In the genomic region with DNA sequence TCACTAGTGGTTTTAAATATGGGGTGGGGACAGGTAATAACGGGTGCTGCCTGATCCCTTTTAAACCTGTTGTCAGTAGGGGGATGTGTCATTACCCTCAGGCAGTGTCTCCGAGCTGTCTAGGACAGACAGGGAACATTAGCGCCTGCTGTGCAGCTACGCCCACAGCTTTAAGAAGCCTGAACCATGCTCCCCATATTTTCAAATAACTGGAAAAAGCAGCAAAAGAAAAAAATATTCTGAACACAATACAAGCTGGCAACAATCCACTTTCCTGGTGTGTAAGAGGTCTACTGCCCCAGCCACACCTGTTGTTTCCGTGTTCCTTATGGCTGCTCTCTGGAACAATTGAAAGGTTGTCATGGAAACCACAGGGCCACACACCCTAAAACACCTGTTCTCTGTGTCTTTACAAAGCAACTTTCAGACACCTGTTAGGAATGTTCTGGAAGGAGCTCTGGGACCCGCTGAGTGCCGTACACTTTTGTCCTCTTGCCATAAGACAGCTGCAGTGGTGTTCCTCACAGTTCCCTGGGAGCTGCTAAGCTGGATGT, we compare ENCODE assay signal across 21 mouse cellular contexts. TPM values are rescaled to one million over a fixed set of nuclear protein-coding genes. Genes with fewer than 3 reads are reported as not detected.
DNase-seq lines count a peak whose midpoint lies in the region; ATAC-seq and TF ChIP-seq lines count a peak whose summit lies in the region.
"Had no signal": no experiment of that assay in that cellular context is flagged by ENCODE, and none has a peak within 500 bp of the region (broad histone marks: within the 10 kb centered on the region; RNA-seq: fewer than 3 reads in every experiment).

No protein-coding gene starts in this region.

- no peak overlapping the region for H3K4me3 ChIP-seq in hindbrain, postnatal 0 days (ENCODE audit: low read length)
- no peak overlapping the region for H3K4me3 ChIP-seq in hindbrain, embryonic 12.5 days
- H3K4me3 ChIP-seq in intestine, postnatal 0 days (ENCODE audit: low read depth, low read length): no peak overlapping the region
- no peak overlapping the region for H3K4me3 ChIP-seq in small intestine, adult 2 months (ENCODE audit: low read depth, low read length)
- no peak overlapping the region for H3K4me3 ChIP-seq in midbrain, embryonic 15.5 days
- H3K4me3 ChIP-seq: erythroblast, embryonic 14.5 days; gastrocnemius, adult 2 months; limb, embryonic 15.5 days had no signal

- no peak overlapping the region for H3K9ac ChIP-seq in hindbrain, postnatal 0 days (replicated peaks; ENCODE audit: low read length)
- H3K9ac ChIP-seq in hindbrain, embryonic 12.5 days: no peak overlapping the region
- H3K9ac ChIP-seq in intestine, postnatal 0 days (ENCODE audit: low read depth, low read length): no peak overlapping the region
- no peak overlapping the region for H3K9ac ChIP-seq in midbrain, embryonic 15.5 days
- H3K9ac ChIP-seq: hindbrain, embryonic 14.5 days; limb, embryonic 15.5 days; liver, postnatal 0 days had no signal

- peaks cover 12% of the 10 kb centered on the region for H3K4me1 ChIP-seq in hindbrain, postnatal 0 days (ENCODE audit: insufficient read depth, low read length)
- peaks cover 15% of the 10 kb centered on the region for H3K4me1 ChIP-seq in hindbrain, embryonic 12.5 days
- 0 out of 2 replicates have a peak, but pooled peaks cover 9% of the 10 kb centered on the region for H3K4me1 ChIP-seq in intestine, postnatal 0 days (replicated peaks; ENCODE audit: control insufficient read depth, insufficient read depth, low read length)
- peaks cover 14% of the 10 kb centered on the region; the same call in 1 of the 2 replicates for H3K4me1 ChIP-seq in small intestine, adult 2 months (ENCODE audit: control insufficient read depth, insufficient read depth, insufficient read length, low read length)
- peaks cover 14% of the 10 kb centered on the region for H3K4me1 ChIP-seq in midbrain, embryonic 15.5 days

- H3K9me3 ChIP-seq in hindbrain, postnatal 0 days (ENCODE audit: low read length): no peaks in the 10 kb centered on the region
- no peaks in the 10 kb centered on the region for H3K9me3 ChIP-seq in hindbrain, embryonic 12.5 days (replicated peaks)
- H3K9me3 ChIP-seq in intestine, postnatal 0 days (ENCODE audit: control insufficient read depth): no peaks in the 10 kb centered on the region
- H3K9me3 ChIP-seq in midbrain, embryonic 15.5 days: no peaks in the 10 kb centered on the region
- H3K9me3 ChIP-seq: limb, embryonic 15.5 days had no signal

- 52% methylated on average over 7 of the region's 7 CpGs for WGBS in hindbrain, postnatal 0 days
- WGBS in hindbrain, embryonic 12.5 days: 72% methylated on average over 7 of the region's 7 CpGs
- WGBS in intestine, postnatal 0 days: 42% methylated on average over 7 of the region's 7 CpGs
- WGBS in small intestine, adult 2 months: 25% methylated on average over 7 of the region's 7 CpGs
- 75% methylated on average over 7 of the region's 7 CpGs for WGBS in midbrain, embryonic 15.5 days

- no peak for DNase-seq in hindbrain, postnatal 0 days (ENCODE audit: low spot score)
- peak; percentile 73 for DNase-seq in R1 (ENCODE audit: low read depth, low spot score)
- no peak for DNase-seq in kidney, postnatal 14 days
- DNase-seq: adrenal gland, postnatal 36 days; embryo, embryonic 11 days; gastrocnemius, adult 2 months; kidney, adult 9 months; liver, postnatal 0 days; thymus, adult 18-20 months had no signal

- TF ChIP-seq CTCF in hindbrain, postnatal 0 days (IDR thresholded peaks at IDR 0.05; ENCODE audit: low read depth): no peak
- TF ChIP-seq CTCF in intestine, postnatal 0 days (IDR thresholded peaks at IDR 0.05; ENCODE audit: low read depth): no peak
- TF ChIP-seq CTCF in small intestine, adult 2 months (IDR thresholded peaks at IDR 0.05; ENCODE audit: extremely low read depth, insufficient read length, insufficient replicate concordance, low read depth, low read length): no peak

- no peak for ATAC-seq in hindbrain, postnatal 0 days
- no peak for ATAC-seq in hindbrain, embryonic 12.5 days (ENCODE audit: low FRiP score)
- ATAC-seq in intestine, postnatal 0 days: peak; percentile 78
- no peak for ATAC-seq in midbrain, embryonic 15.5 days (replicated peaks)
- ATAC-seq: activated CD4-positive, CD25-positive, alpha-beta regulatory T cell, adult 4 months; forebrain, embryonic 16.5 days; liver, postnatal 0 days had no signal

- no peaks in the 10 kb centered on the region for H3K27me3 ChIP-seq in hindbrain, postnatal 0 days (ENCODE audit: insufficient read depth, low read length)
- H3K27me3 ChIP-seq in hindbrain, embryonic 12.5 days: peaks cover 31% of the 10 kb centered on the region
- H3K27me3 ChIP-seq in intestine, postnatal 0 days (replicated peaks; ENCODE audit: control insufficient read depth, insufficient read depth, low read length): no peaks in the 10 kb centered on the region
- H3K27me3 ChIP-seq in small intestine, adult 2 months (ENCODE audit: control insufficient read depth, insufficient read depth, low read length): no peaks in the 10 kb centered on the region
- H3K27me3 ChIP-seq in midbrain, embryonic 15.5 days (replicated peaks): peaks cover 5% of the 10 kb centered on the region; the same call in 1 of the 2 replicates

- no peak for TF ChIP-seq POLR2A in small intestine, adult 2 months (IDR thresholded peaks at IDR 0.05; ENCODE audit: low read depth, low read length)

- no peak overlapping the region for H3K27ac ChIP-seq in hindbrain, postnatal 0 days
- H3K27ac ChIP-seq in hindbrain, embryonic 12.5 days: no peak overlapping the region
- peak overlapping the region; percentile 29; the same call in 1 of the 2 replicates for H3K27ac ChIP-seq in intestine, postnatal 0 days (ENCODE audit: low read depth, low read length)
- H3K27ac ChIP-seq in small intestine, adult 2 months (ENCODE audit: insufficient read depth, low read depth, low read length): peak overlapping the region; percentile 47
- H3K27ac ChIP-seq in midbrain, embryonic 15.5 days: no peak overlapping the region
- H3K27ac ChIP-seq: gastrocnemius, adult 2 months; hindbrain, embryonic 14.5 days; limb, embryonic 15.5 days had no signal

- no peaks in the 10 kb centered on the region for H3K36me3 ChIP-seq in hindbrain, postnatal 0 days (ENCODE audit: insufficient read depth, low read length)
- H3K36me3 ChIP-seq in hindbrain, embryonic 12.5 days: no peaks in the 10 kb centered on the region
- no peaks in the 10 kb centered on the region for H3K36me3 ChIP-seq in intestine, postnatal 0 days (ENCODE audit: control insufficient read depth, insufficient read depth)
- no peaks in the 10 kb centered on the region for H3K36me3 ChIP-seq in small intestine, adult 2 months (ENCODE audit: control insufficient read depth, insufficient read depth, low read length)
- no peaks in the 10 kb centered on the region for H3K36me3 ChIP-seq in midbrain, embryonic 15.5 days (replicated peaks)

- H3K4me2 ChIP-seq in hindbrain, postnatal 0 days (ENCODE audit: low read depth, low read length): peak overlapping the region; percentile 84; the same call in 1 of the 2 replicates
- H3K4me2 ChIP-seq in hindbrain, embryonic 12.5 days (replicated peaks): no peak overlapping the region
- 0 out of 2 replicates have a peak overlapping the region, but pooled peaks have one; percentile 13 for H3K4me2 ChIP-seq in intestine, postnatal 0 days (replicated peaks; ENCODE audit: low read depth)
- H3K4me2 ChIP-seq in midbrain, embryonic 15.5 days: no peak overlapping the region
- H3K4me2 ChIP-seq: hindbrain, embryonic 14.5 days; limb, embryonic 15.5 days; midbrain, embryonic 11.5 days had no signal

RNA-seq across cellular contexts. Expression of a gene that starts 4.9 kb away (rescaled TPM):
- 59.6 and 75.5 TPM in 2 replicates for total RNA-seq in hindbrain, postnatal 0 days (2014; rRNA removed)
- 38.2 and 39.3 TPM in 2 replicates for polyA plus RNA-seq in hindbrain, postnatal 0 days (2015; fragmentation: Nextera tagmentation; extraction: Ambion mirVana)
- polyA plus RNA-seq in hindbrain, embryonic 12.5 days (2016; fragmentation: Nextera tagmentation; extraction: Ambion mirVana): 12.7 and 14.2 TPM in 2 replicates
- polyA plus RNA-seq in intestine, postnatal 0 days (2015; fragmentation: Nextera tagmentation; extraction: Ambion mirVana): 28.7 and 36.7 TPM in 2 replicates
- polyA plus RNA-seq in small intestine, adult 2 months (2012; rRNA removed): 30.0 and 40.5 TPM in 2 replicates
- polyA plus RNA-seq in midbrain, embryonic 15.5 days (2015; fragmentation: Nextera tagmentation; extraction: Ambion mirVana): 17.9 and 18.6 TPM in 2 replicates
- total RNA-seq: MEL had no signal
- polyA plus RNA-seq: activated CD4-positive, CD25-positive, alpha-beta regulatory T cell, adult 4 months; C2C12; erythroblast, embryonic 14.5 days had no signal

Comparison
In these comparisons a context has a peak if more than half of its experiments do, and no peak if none do; other contexts are left out.
1. H3K4me2 ChIP-seq: peak in hindbrain, postnatal 0 days (single experiment) and intestine, postnatal 0 days (single experiment); none in hindbrain, embryonic 12.5 days (single experiment) and midbrain, embryonic 15.5 days (single experiment).
2. H3K27ac ChIP-seq: peak in intestine, postnatal 0 days (single experiment) and small intestine, adult 2 months (single experiment); none in hindbrain, postnatal 0 days (single experiment), hindbrain, embryonic 12.5 days (single experiment) and midbrain, embryonic 15.5 days (single experiment).